Mouse (Mus musculus): Measurements from ENCODE around the gene Cep295nl.
A peak's percentile ranks its signal among the peaks of the same experiment; 100 is the strongest.
"Not testable (repeated sequence)": the region's sequence is repeated elsewhere in the genome, so short reads cannot be mapped to it uniquely, and the experiment has no call there.

The Cep295nl gene

GRCm38 (mm10) chr11:118321971-118322370 is 20.3 kb downstream of the Cep295nl start:
- no peak for DNase-seq (ENCODE audit: low spot score in 2 of 2)

- DNase-seq (ENCODE audit: low spot score in 2 of 2), result no peak
These were observed 20.8 kb downstream of the Cep295nl start for GRCm38 (mm10) chr11:118321500-118321899.

GRCm38 (mm10) chr11:118318678-118319077 is 23.6 kb downstream of the Cep295nl start:
- DNase-seq (ENCODE audit: low spot score in 2 of 2), result peak in 1 of 2 experiments; percentile 52

GRCm38 (mm10) chr11:118317129-118317528 is 25.2 kb downstream of the Cep295nl start:
- DNase-seq (ENCODE audit: low spot score in 2 of 2), result peak in 1 of 2 experiments; percentile 53

GRCm38 (mm10) chr11:118316231-118316806 is 26.0 kb downstream of the Cep295nl start:
- DNase-seq (ENCODE audit: low spot score in 2 of 2), result no peak

GRCm38 (mm10) chr11:118312132-118312723 is 30.1 kb downstream of the Cep295nl start:
- DNase-seq (ENCODE audit: low spot score in 2 of 2), result no peak

GRCm38 (mm10) chr11:118307962-118308361 is 34.3 kb downstream of the Cep295nl start:
- DNase-seq (ENCODE audit: low spot score in 2 of 2), result not testable (repeated sequence)

GRCm38 (mm10) chr11:118303959-118304358 is 38.3 kb downstream of the Cep295nl start:
- not testable (repeated sequence) for DNase-seq (ENCODE audit: low spot score in 2 of 2)

GRCm38 (mm10) chr11:118298810-118299209 is 43.5 kb downstream of the Cep295nl start:
- no peak for DNase-seq (ENCODE audit: low spot score in 2 of 2)

GRCm38 (mm10) chr11:118297967-118298366 is 44.3 kb downstream of the Cep295nl start:
- no peak for DNase-seq (ENCODE audit: low spot score in 2 of 2)

GRCm38 (mm10) chr11:118295026-118295425 is 47.3 kb downstream of the Cep295nl start:
- no peak for DNase-seq (ENCODE audit: low spot score in 2 of 2)

GRCm38 (mm10) chr11:118292671-118293070 is 49.6 kb downstream of the Cep295nl start:
- peak in 1 of 2 experiments; percentile 42 for DNase-seq (ENCODE audit: low spot score in 2 of 2)

GRCm38 (mm10) chr11:118289999-118290889 is 52.1 kb downstream of the Cep295nl start, which contains the start of gene Usp36:
Usp36 (minus strand) TSS chr11:118290244.
- peak; percentile 99 to 100 for DNase-seq (ENCODE audit: low spot score in 2 of 2)

GRCm38 (mm10) chr11:118289562-118289961 is 52.7 kb downstream of the Cep295nl start:
- DNase-seq (ENCODE audit: low spot score in 2 of 2), result no peak

- DNase-seq (ENCODE audit: low spot score in 2 of 2), result no peak
These were observed 53.2 kb downstream of the Cep295nl start for GRCm38 (mm10) chr11:118289037-118289511.

- no peak for DNase-seq (ENCODE audit: low spot score in 2 of 2)
These were observed 54.7 kb downstream of the Cep295nl start for GRCm38 (mm10) chr11:118287573-118287972.

- DNase-seq (ENCODE audit: low spot score in 2 of 2), result no peak
These were observed 55.9 kb downstream of the Cep295nl start for GRCm38 (mm10) chr11:118286434-118286833.

GRCm38 (mm10) chr11:118285791-118286190 is 56.5 kb downstream of the Cep295nl start:
- DNase-seq (ENCODE audit: low spot score in 2 of 2), result no peak
